ENCODE assay signal across 25 mouse cellular contexts in the genomic region with DNA sequence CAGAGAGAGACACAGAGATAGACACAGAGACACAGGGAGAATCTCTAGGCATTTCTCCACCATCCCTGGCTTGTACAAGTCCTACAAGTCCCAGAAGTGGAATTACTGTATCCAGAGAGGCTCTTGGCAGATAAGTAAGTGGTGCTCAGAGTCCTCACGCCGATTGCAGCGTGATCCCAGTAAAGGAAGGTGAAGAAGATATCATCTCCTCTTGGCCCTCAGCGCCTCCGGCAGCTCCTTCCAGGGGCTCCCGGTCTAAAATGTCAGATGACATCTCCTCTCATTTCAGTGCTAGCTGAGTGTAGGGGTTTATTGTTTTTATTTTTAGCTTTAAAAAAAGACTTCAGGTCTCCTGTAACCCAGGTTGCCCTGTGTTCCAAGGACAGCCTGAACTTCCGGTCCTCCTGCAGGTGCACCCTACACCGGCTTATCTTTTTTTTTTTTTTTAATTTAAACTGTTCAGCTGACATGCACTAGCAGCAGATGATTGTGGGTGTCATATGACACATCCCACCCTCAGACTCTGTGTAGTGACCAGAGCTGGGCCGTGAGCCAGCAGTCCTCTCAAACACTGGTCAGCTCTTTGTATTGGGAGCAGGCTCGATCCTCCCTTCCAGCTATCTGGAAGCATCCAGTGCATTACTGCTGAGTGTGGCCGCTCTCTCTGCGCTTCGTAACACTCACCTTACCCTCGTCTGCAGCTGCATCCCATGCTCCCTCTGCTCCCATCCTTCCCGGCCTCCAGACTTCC. TPM values are rescaled to one million over a fixed set of nuclear protein-coding genes. Genes with fewer than 3 reads are reported as not detected.
DNase-seq lines count a peak whose midpoint lies in the region; ATAC-seq and TF ChIP-seq lines count a peak whose summit lies in the region.
"Had no signal": no experiment of that assay in that cellular context is flagged by ENCODE, and none has a peak within 500 bp of the region (broad histone marks: within the 10 kb centered on the region; RNA-seq: fewer than 3 reads in every experiment).

No protein-coding gene starts in this region.

- no peak overlapping the region for H3K4me2 ChIP-seq in hindbrain, postnatal 0 days (ENCODE audit: low read depth, low read length)
- H3K4me2 ChIP-seq: forebrain, embryonic 15.5 days; limb, embryonic 15.5 days had no signal

- H3K9ac ChIP-seq in hindbrain, postnatal 0 days (replicated peaks; ENCODE audit: low read length), result no peak overlapping the region
- H3K9ac ChIP-seq: forebrain, embryonic 15.5 days; limb, embryonic 15.5 days had no signal

- no peak overlapping the region for H3K4me3 ChIP-seq in gastrocnemius, adult 2 months
- H3K4me3 ChIP-seq in hindbrain, embryonic 10.5 days, result no peak overlapping the region
- no peak overlapping the region for H3K4me3 ChIP-seq in hindbrain, postnatal 0 days (ENCODE audit: low read length)
- H3K4me3 ChIP-seq: erythroblast, embryonic 14.5 days; forebrain, embryonic 15.5 days; limb, embryonic 15.5 days had no signal

- no peak for TF ChIP-seq CTCF in gastrocnemius, adult 2 months (IDR thresholded peaks at IDR 0.05)
- TF ChIP-seq CTCF in hindbrain, postnatal 0 days (IDR thresholded peaks at IDR 0.05; ENCODE audit: low read depth), result no peak

- no peaks in the 10 kb centered on the region for H3K36me3 ChIP-seq in hindbrain, embryonic 10.5 days
- H3K36me3 ChIP-seq in hindbrain, postnatal 0 days (ENCODE audit: insufficient read depth, low read length), result no peaks in the 10 kb centered on the region
- H3K36me3 ChIP-seq: forebrain, embryonic 15.5 days; limb, embryonic 15.5 days had no signal

- H3K9me3 ChIP-seq in hindbrain, embryonic 10.5 days, result no peaks in the 10 kb centered on the region
- no peaks in the 10 kb centered on the region for H3K9me3 ChIP-seq in hindbrain, postnatal 0 days (ENCODE audit: low read length)
- H3K9me3 ChIP-seq: forebrain, embryonic 15.5 days; limb, embryonic 15.5 days had no signal

- intact Hi-C loops in gastrocnemius, adult 2 months (cut with DNase I), result loop anchor here (2.0 to 10.0 kb wide), 3 partner anchors 435 to 749 kb away; partner anchors contain the start of genes Tomm5 and Trmt10b

- no peak for ATAC-seq in hindbrain, postnatal 0 days
- ATAC-seq: forebrain, embryonic 15.5 days; midbrain, embryonic 16.5 days had no signal

- H3K4me1 ChIP-seq in hindbrain, embryonic 10.5 days (replicated peaks), result peaks cover 37% of the 10 kb centered on the region
- H3K4me1 ChIP-seq in hindbrain, postnatal 0 days (ENCODE audit: insufficient read depth, low read length), result no peaks in the 10 kb centered on the region

- DNase-seq in gastrocnemius, adult 2 months, result peak; percentile 61
- no peak for DNase-seq in gastrocnemius, adult 8-10 months (ENCODE audit: low spot score in 2 of 2)
- no peak for DNase-seq in hindbrain, embryonic 10.5 days (ENCODE audit: low spot score)
- no peak for DNase-seq in hindbrain, postnatal 0 days (ENCODE audit: low spot score)
- DNase-seq in testis, postnatal 10 days (ENCODE audit: low spot score), result peak; percentile 46
- no peak for DNase-seq in testis, postnatal 14 days (ENCODE audit: low spot score)
- DNase-seq in cerebellum, adult 11-12 months, result no peak
- DNase-seq: cerebellum, adult 8-10 months; kidney, adult 9 months; kidney, postnatal 36 days; right cerebral cortex, postnatal 14 days had no signal

- peak overlapping the region; percentile 66 for H3K27ac ChIP-seq in gastrocnemius, adult 2 months
- H3K27ac ChIP-seq in hindbrain, embryonic 10.5 days, result 0 out of 2 replicates have a peak overlapping the region, but pooled peaks have one; percentile 23
- no peak overlapping the region for H3K27ac ChIP-seq in hindbrain, postnatal 0 days
- H3K27ac ChIP-seq: forebrain, embryonic 15.5 days; limb, embryonic 15.5 days had no signal

- H3K27me3 ChIP-seq in hindbrain, embryonic 10.5 days (ENCODE audit: insufficient read depth, poor library complexity, severe bottlenecking), result peaks cover 14% of the 10 kb centered on the region
- no peaks in the 10 kb centered on the region for H3K27me3 ChIP-seq in hindbrain, postnatal 0 days (ENCODE audit: insufficient read depth, low read length)

- WGBS in hindbrain, embryonic 10.5 days, result 81% methylated on average over 15 of the region's 15 CpGs
- 74% methylated on average over 15 of the region's 15 CpGs for WGBS in hindbrain, postnatal 0 days

RNA-seq across cellular contexts. Expression of gene Stra6l, which starts 5.2 kb away (rescaled TPM):
- not detected for total RNA-seq in gastrocnemius, adult 2 months (2021)
- total RNA-seq in gastrocnemius, adult 8-10 months (2022), result not detected
- polyA plus RNA-seq in hindbrain, embryonic 10.5 days (2016; fragmentation: Nextera tagmentation; extraction: Ambion mirVana), result 0.29 and 0.54 TPM in 2 replicates
- 0.07 and 0.26 TPM in 2 replicates for total RNA-seq in hindbrain, postnatal 0 days (2014; rRNA removed)
- polyA plus RNA-seq in hindbrain, postnatal 0 days (2015; fragmentation: Nextera tagmentation; extraction: Ambion mirVana), result 0.11 and 0.20 TPM in 2 replicates
- total RNA-seq: CH12.LX; common myeloid progenitor, adult 5-6 weeks; heart, adult 8-10 months; left cerebral cortex, postnatal 36 days; MEL; neutrophil, adult 5-6 weeks had no signal
- polyA plus RNA-seq: erythroblast, embryonic 14.5 days had no signal

RNA-seq across cellular contexts. Expression of gene Igfbpl1, which starts 26.9 kb away (rescaled TPM):
- total RNA-seq in gastrocnemius, adult 2 months (2021), result not detected
- total RNA-seq in gastrocnemius, adult 8-10 months (2022), result not detected
- polyA plus RNA-seq in hindbrain, embryonic 10.5 days (2016; fragmentation: Nextera tagmentation; extraction: Ambion mirVana), result 13.7 and 56.4 TPM in 2 replicates
- total RNA-seq in hindbrain, postnatal 0 days (2014; rRNA removed), result 86.1 and 103 TPM in 2 replicates
- 20.3 and 22.2 TPM in 2 replicates for polyA plus RNA-seq in hindbrain, postnatal 0 days (2015; fragmentation: Nextera tagmentation; extraction: Ambion mirVana)
- total RNA-seq: CH12.LX; common myeloid progenitor, adult 5-6 weeks; MEL; neutrophil, adult 5-6 weeks had no signal
- polyA plus RNA-seq: erythroblast, embryonic 14.5 days; liver, embryonic 16.5 days; spleen, adult 2 months; thymus, postnatal 0 days had no signal

RNA-seq across cellular contexts. Expression of gene Ccdc180, which starts 36.4 kb away (rescaled TPM):
- total RNA-seq in gastrocnemius, adult 2 months (2021), result not detected
- not detected for total RNA-seq in gastrocnemius, adult 8-10 months (2022)
- polyA plus RNA-seq in hindbrain, embryonic 10.5 days (2016; fragmentation: Nextera tagmentation; extraction: Ambion mirVana), result 0.24 and 0.67 TPM in 2 replicates
- total RNA-seq in hindbrain, postnatal 0 days (2014; rRNA removed), result 0.63 and 1.0 TPM in 2 replicates
- polyA plus RNA-seq in hindbrain, postnatal 0 days (2015; fragmentation: Nextera tagmentation; extraction: Ambion mirVana), result 0.20 and 0.51 TPM in 2 replicates
- total RNA-seq: CH12.LX had no signal
- polyA plus RNA-seq: embryonic facial prominence, embryonic 11.5 days; erythroblast, embryonic 14.5 days; spleen, adult 2 months had no signal

RNA-seq across cellular contexts. Expression of gene Aldh1b1, which starts 54.8 kb away (rescaled TPM):
- under 1 TPM; 0.23 to 0.95 TPM for total RNA-seq in gastrocnemius, adult 2 months (2021)
- total RNA-seq in gastrocnemius, adult 8-10 months (2022), result under 1 TPM; 0.27 to 0.81 (median 0.37) TPM
- polyA plus RNA-seq in hindbrain, embryonic 10.5 days (2016; fragmentation: Nextera tagmentation; extraction: Ambion mirVana), result 7.3 and 7.4 TPM in 2 replicates
- 23.0 and 24.4 TPM in 2 replicates for total RNA-seq in hindbrain, postnatal 0 days (2014; rRNA removed)
- 18.8 TPM in 2 replicates for polyA plus RNA-seq in hindbrain, postnatal 0 days (2015; fragmentation: Nextera tagmentation; extraction: Ambion mirVana)

Comparison
In these comparisons a context has a peak if more than half of its experiments do, and no peak if none do; other contexts are left out.
1. DNase-seq: peak in gastrocnemius, adult 2 months (single experiment) and testis, postnatal 10 days (single experiment); none in gastrocnemius, adult 8-10 months (0 of 2), hindbrain, embryonic 10.5 days (single experiment), hindbrain, postnatal 0 days (single experiment), testis, postnatal 14 days (single experiment) and cerebellum, adult 11-12 months (single experiment).
2. RNA of gene Igfbpl1, which starts 26.9 kb away (total RNA-seq): 86.1 to 103 TPM in hindbrain, postnatal 0 days; not detected in gastrocnemius, adult 2 months and not detected in gastrocnemius, adult 8-10 months; every median in the first group is over 10 times any median in the second.